8 mouse cellular contexts compared by ENCODE assay signal in the genomic region with DNA sequence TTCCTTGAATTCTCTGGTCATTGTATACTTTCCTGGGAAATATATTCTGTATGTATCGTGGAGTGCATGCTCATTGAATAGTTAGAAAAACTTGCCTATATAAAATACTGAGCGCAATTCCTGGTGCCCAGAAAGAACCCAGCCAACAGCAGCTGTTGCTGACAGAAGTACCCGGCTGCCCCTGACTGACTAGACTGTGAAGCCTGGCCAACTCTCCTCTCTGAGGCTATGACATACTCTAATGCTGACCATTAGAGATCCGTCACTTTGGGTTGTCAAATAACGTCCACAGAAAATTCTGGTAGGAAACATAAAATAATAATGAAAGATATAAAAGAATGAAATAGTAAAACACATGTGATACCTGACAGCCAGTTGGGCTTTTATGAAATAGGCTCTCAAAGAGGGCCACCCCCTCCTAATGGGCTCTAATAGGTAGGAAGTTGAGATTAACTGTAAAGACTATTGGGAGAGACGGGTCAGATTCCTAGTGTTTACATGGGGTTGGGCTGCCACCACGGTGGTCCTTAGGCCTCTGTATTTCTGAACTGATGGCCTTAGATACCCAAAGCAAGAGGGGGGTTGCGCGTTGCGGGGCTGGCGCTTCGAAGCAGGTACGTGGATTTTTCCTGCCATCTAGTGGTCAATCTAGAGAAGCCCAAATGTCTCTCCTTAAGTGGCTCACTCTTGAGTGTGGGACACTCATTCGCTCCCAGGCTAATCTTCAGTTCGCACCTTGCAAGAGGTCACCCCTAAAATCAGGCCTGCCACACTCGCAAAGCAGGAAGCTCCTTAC. TPM values are rescaled to one million over a fixed set of nuclear protein-coding genes. Genes with fewer than 3 reads are reported as not detected.
DNase-seq lines count a peak whose midpoint lies in the region; ATAC-seq and TF ChIP-seq lines count a peak whose summit lies in the region.

No protein-coding gene starts in this region.

- 28% methylated on average over 16 of the region's 16 CpGs for WGBS in small intestine, adult 2 months

- DNase-seq in left cerebral cortex, adult 18-20 months (ENCODE audit: low spot score in 2 of 2): peak; percentile 9 to 14
- no peak for DNase-seq in left cerebral cortex, adult 11 months (ENCODE audit: low spot score)
- peak; percentile 46 to 63 for DNase-seq in cerebellum, postnatal 25 days
- DNase-seq in kidney, postnatal 14 days: peak; percentile 43
- peak; percentile 11 for DNase-seq in lung, postnatal 25 days (ENCODE audit: low spot score)
- DNase-seq in gastrocnemius, postnatal 25 days: no peak

- H3K4me3 ChIP-seq in small intestine, adult 2 months (ENCODE audit: low read depth, low read length): no peak overlapping the region

- TF ChIP-seq CTCF in small intestine, adult 2 months (IDR thresholded peaks at IDR 0.05; ENCODE audit: extremely low read depth, insufficient read length, insufficient replicate concordance, low read depth, low read length): 0 out of 2 replicates have a peak, but pooled peaks have one; percentile 49

- no peaks in the 10 kb centered on the region for H3K27me3 ChIP-seq in small intestine, adult 2 months (ENCODE audit: control insufficient read depth, insufficient read depth, low read length)

- H3K36me3 ChIP-seq in small intestine, adult 2 months (ENCODE audit: control insufficient read depth, insufficient read depth, low read length): no peaks in the 10 kb centered on the region

- TF ChIP-seq POLR2A in small intestine, adult 2 months (IDR thresholded peaks at IDR 0.05; ENCODE audit: low read depth, low read length): no peak

- no peak overlapping the region for H3K27ac ChIP-seq in small intestine, adult 2 months (ENCODE audit: insufficient read depth, low read depth, low read length)

- H3K4me1 ChIP-seq in small intestine, adult 2 months (ENCODE audit: control insufficient read depth, insufficient read depth, insufficient read length, low read length): no peaks in the 10 kb centered on the region

- peak; percentile 65 for ATAC-seq in granulocyte monocyte progenitor cell, adult 5-6 weeks (replicated peaks; ENCODE audit: poor library complexity, severe bottlenecking)

RNA-seq across cellular contexts. Expression of a gene that starts 53.0 kb away (rescaled TPM):
- 10 to 100 TPM; 22.7 to 23.0 TPM for total RNA-seq in left cerebral cortex, adult 18-20 months (2021)
- total RNA-seq in granulocyte monocyte progenitor cell, adult 5-6 weeks (2014; fragmentation: Nextera tagmentation): 15.4 and 16.8 TPM in 2 replicates
- total RNA-seq in granulocyte monocyte progenitor cell, adult 5-6 weeks (2017): 13.7 and 15.0 TPM in 2 replicates
- 7.6 and 9.9 TPM in 2 replicates for polyA plus RNA-seq in small intestine, adult 2 months (2012; rRNA removed)
- total RNA-seq in gastrocnemius, postnatal 25 days (2021): 1 to 10 TPM; 2.5 to 2.9 TPM

Comparison
In these comparisons a context has a peak if more than half of its experiments do, and no peak if none do; other contexts are left out.
1. DNase-seq: peak in left cerebral cortex, adult 18-20 months (2 of 2), cerebellum, postnatal 25 days (2 of 2), kidney, postnatal 14 days (single experiment) and lung, postnatal 25 days (single experiment); none in left cerebral cortex, adult 11 months (single experiment) and gastrocnemius, postnatal 25 days (single experiment).